Mouse (Mus musculus): ENCODE results near the gene Spsb1. TPM values are rescaled to one million over a fixed set of nuclear protein-coding genes. Genes with fewer than 3 reads are reported as not detected.

The Spsb1 gene
- total and polyA plus RNA-seq, 3 experiments = 0.08 TPM; not detected in 2

- DNase-seq (ENCODE audit: low spot score) (no peak), ATAC-seq (ENCODE audit: extremely low read depth, insufficient number of reproducible peaks, low FRiP score, poor library complexity, severe bottlenecking) (no peak)
- H3K4me3 ChIP-seq (ENCODE audit: low read depth, low read length) = no peak overlapping the region
- no peaks in the 10 kb centered on the region for H3K27me3 ChIP-seq (ENCODE audit: insufficient read depth, low read length)
- no peaks in the 10 kb centered on the region for H3K9me3 ChIP-seq (replicated peaks)
- H3K36me3 ChIP-seq (replicated peaks) = no peaks in the 10 kb centered on the region
- H3K4me1 ChIP-seq (ENCODE audit: insufficient read depth, low read depth, low read length) = no peaks in the 10 kb centered on the region
- no peak for TF ChIP-seq TAL1 (conservative IDR thresholded peaks at IDR 0.05; ENCODE audit: low read depth, low read length)
- TF ChIP-seq GATA2 (IDR thresholded peaks at IDR 0.05; ENCODE audit: borderline replicate concordance, low read depth, low read length) = no peak
Observed at GRCm38 (mm10) chr4:149870412-149870811, 84.4 kb downstream of the Spsb1 start.

GRCm38 (mm10) chr4:149868725-149869124 lies 86.1 kb downstream of the Spsb1 start:
- TF ChIP-seq GATA1 (IDR thresholded peaks at IDR 0.05; ENCODE audit: borderline replicate concordance, low read length) (no peak), POLR2AphosphoS5 (IDR thresholded peaks at IDR 0.05; ENCODE audit: insufficient replicate concordance, low read depth, low read length) (no peak), GATA2 (IDR thresholded peaks at IDR 0.05; ENCODE audit: borderline replicate concordance, low read depth, low read length) (no peak), CTCF (IDR thresholded peaks at IDR 0.05; ENCODE audit: low read depth, low read length) (no peak), TAL1 (conservative IDR thresholded peaks at IDR 0.05; ENCODE audit: low read depth, low read length) (no peak)
- Histone ChIP-seq H3K4me1 (ENCODE audit: insufficient read depth, low read depth, low read length) (no peaks in the 10 kb centered on the region), H3K4me3 (ENCODE audit: low read depth, low read length) (no peak overlapping the region), H3K9me3 (replicated peaks) (no peaks in the 10 kb centered on the region), H3K27me3 (ENCODE audit: insufficient read depth, low read length) (no peaks in the 10 kb centered on the region), H3K36me3 (replicated peaks) (no peaks in the 10 kb centered on the region)
- DNase-seq (ENCODE audit: low spot score) (no peak), ATAC-seq (ENCODE audit: extremely low read depth, insufficient number of reproducible peaks, low FRiP score, poor library complexity, severe bottlenecking) (no peak)

GRCm38 (mm10) chr4:149868009-149868408 lies 86.8 kb downstream of the Spsb1 start:
- ATAC-seq (ENCODE audit: extremely low read depth, insufficient number of reproducible peaks, low FRiP score, poor library complexity, severe bottlenecking) = no peak
- DNase-seq (ENCODE audit: low spot score) = no peak
- TF ChIP-seq POLR2AphosphoS5 (IDR thresholded peaks at IDR 0.05; ENCODE audit: insufficient replicate concordance, low read depth, low read length) (no peak), GATA1 (IDR thresholded peaks at IDR 0.05; ENCODE audit: borderline replicate concordance, low read length) (no peak), TAL1 (conservative IDR thresholded peaks at IDR 0.05; ENCODE audit: low read depth, low read length) (no peak), CTCF (IDR thresholded peaks at IDR 0.05; ENCODE audit: low read depth, low read length) (no peak), GATA2 (IDR thresholded peaks at IDR 0.05; ENCODE audit: borderline replicate concordance, low read depth, low read length) (no peak)
- Histone ChIP-seq H3K27me3 (ENCODE audit: insufficient read depth, low read length) (no peaks in the 10 kb centered on the region), H3K9me3 (replicated peaks) (no peaks in the 10 kb centered on the region), H3K36me3 (replicated peaks) (no peaks in the 10 kb centered on the region), H3K4me3 (ENCODE audit: low read depth, low read length) (no peak overlapping the region), H3K4me1 (ENCODE audit: insufficient read depth, low read depth, low read length) (no peaks in the 10 kb centered on the region)

- Histone ChIP-seq H3K27me3 (ENCODE audit: insufficient read depth, low read length) (no peaks in the 10 kb centered on the region), H3K4me3 (ENCODE audit: low read depth, low read length) (no peak overlapping the region), H3K36me3 (replicated peaks) (no peaks in the 10 kb centered on the region), H3K9me3 (replicated peaks) (no peaks in the 10 kb centered on the region), H3K4me1 (ENCODE audit: insufficient read depth, low read depth, low read length) (no peaks in the 10 kb centered on the region)
- no peak for TF ChIP-seq CTCF (IDR thresholded peaks at IDR 0.05; ENCODE audit: low read depth, low read length)
- ATAC-seq (ENCODE audit: extremely low read depth, insufficient number of reproducible peaks, low FRiP score, poor library complexity, severe bottlenecking) (no peak), DNase-seq (ENCODE audit: low spot score) (no peak)
Observed at GRCm38 (mm10) chr4:149867351-149867750, 87.5 kb downstream of the Spsb1 start.

GRCm38 (mm10) chr4:149864395-149864794 lies 90.4 kb downstream of the Spsb1 start:
- no peaks in the 10 kb centered on the region for H3K27me3 ChIP-seq (ENCODE audit: insufficient read depth, low read length)
- DNase-seq (ENCODE audit: low spot score) (no peak), ATAC-seq (ENCODE audit: extremely low read depth, insufficient number of reproducible peaks, low FRiP score, poor library complexity, severe bottlenecking) (no peak)
- no peak overlapping the region for H3K4me3 ChIP-seq (ENCODE audit: low read depth, low read length)
- H3K36me3 ChIP-seq (replicated peaks) = no peaks in the 10 kb centered on the region
- H3K9me3 ChIP-seq (replicated peaks) = no peaks in the 10 kb centered on the region
- no peak for TF ChIP-seq CTCF (IDR thresholded peaks at IDR 0.05; ENCODE audit: low read depth, low read length)
- no peak for TF ChIP-seq TAL1 (conservative IDR thresholded peaks at IDR 0.05; ENCODE audit: low read depth, low read length)
- TF ChIP-seq GATA1 (IDR thresholded peaks at IDR 0.05; ENCODE audit: borderline replicate concordance, low read length) = no peak
- TF ChIP-seq GATA2 (IDR thresholded peaks at IDR 0.05; ENCODE audit: borderline replicate concordance, low read depth, low read length) = no peak
- TF ChIP-seq POLR2AphosphoS5 (IDR thresholded peaks at IDR 0.05; ENCODE audit: insufficient replicate concordance, low read depth, low read length) = no peak
- no peaks in the 10 kb centered on the region for H3K4me1 ChIP-seq (ENCODE audit: insufficient read depth, low read depth, low read length)

GRCm38 (mm10) chr4:149863522-149863921 lies 91.3 kb downstream of the Spsb1 start:
- TF ChIP-seq TAL1 (conservative IDR thresholded peaks at IDR 0.05; ENCODE audit: low read depth, low read length) (no peak), GATA2 (IDR thresholded peaks at IDR 0.05; ENCODE audit: borderline replicate concordance, low read depth, low read length) (no peak), CTCF (IDR thresholded peaks at IDR 0.05; ENCODE audit: low read depth, low read length) (no peak), GATA1 (IDR thresholded peaks at IDR 0.05; ENCODE audit: borderline replicate concordance, low read length) (no peak), POLR2AphosphoS5 (IDR thresholded peaks at IDR 0.05; ENCODE audit: insufficient replicate concordance, low read depth, low read length) (no peak)
- no peaks in the 10 kb centered on the region for H3K9me3 ChIP-seq (replicated peaks)
- ATAC-seq (ENCODE audit: extremely low read depth, insufficient number of reproducible peaks, low FRiP score, poor library complexity, severe bottlenecking) = no peak
- H3K4me1 ChIP-seq (ENCODE audit: insufficient read depth, low read depth, low read length) = no peaks in the 10 kb centered on the region
- no peaks in the 10 kb centered on the region for H3K36me3 ChIP-seq (replicated peaks)
- no peak for DNase-seq (ENCODE audit: low spot score)
- peaks cover under 1% of the 10 kb centered on the region; the same call in 1 of the 2 replicates for H3K27me3 ChIP-seq (ENCODE audit: insufficient read depth, low read length)
- no peak overlapping the region for H3K4me3 ChIP-seq (ENCODE audit: low read depth, low read length)

- Histone ChIP-seq H3K4me3 (ENCODE audit: low read depth, low read length) (no peak overlapping the region), H3K27me3 (ENCODE audit: insufficient read depth, low read length) (peaks cover 2% of the 10 kb centered on the region; the same call in 1 of the 2 replicates), H3K4me1 (ENCODE audit: insufficient read depth, low read depth, low read length) (no peaks in the 10 kb centered on the region), H3K36me3 (replicated peaks) (no peaks in the 10 kb centered on the region), H3K9me3 (replicated peaks) (no peaks in the 10 kb centered on the region)
- no peak for ATAC-seq (ENCODE audit: extremely low read depth, insufficient number of reproducible peaks, low FRiP score, poor library complexity, severe bottlenecking)
- DNase-seq (ENCODE audit: low spot score) = no peak
- TF ChIP-seq TAL1 (conservative IDR thresholded peaks at IDR 0.05; ENCODE audit: low read depth, low read length) = no peak
- no peak for TF ChIP-seq CTCF (IDR thresholded peaks at IDR 0.05; ENCODE audit: low read depth, low read length)
- TF ChIP-seq GATA2 (IDR thresholded peaks at IDR 0.05; ENCODE audit: borderline replicate concordance, low read depth, low read length) = no peak
- no peak for TF ChIP-seq POLR2AphosphoS5 (IDR thresholded peaks at IDR 0.05; ENCODE audit: insufficient replicate concordance, low read depth, low read length)
- no peak for TF ChIP-seq GATA1 (IDR thresholded peaks at IDR 0.05; ENCODE audit: borderline replicate concordance, low read length)
Observed at GRCm38 (mm10) chr4:149860393-149860792, 94.5 kb downstream of the Spsb1 start.

Data from G1E (cell line).